Mouse (Mus musculus) cerebellum, postnatal 36 days (tissue): Measurements from ENCODE around the gene Fabp7.

Experiments used
- DNase-seq, 2 experiments: peaks; one replicate each; pipeline ENCODE4 v3.0.0; 2021 to 2022; ENCODE audit warnings: mixed read lengths in 2 of 2

Gene Fabp7

DNA sequence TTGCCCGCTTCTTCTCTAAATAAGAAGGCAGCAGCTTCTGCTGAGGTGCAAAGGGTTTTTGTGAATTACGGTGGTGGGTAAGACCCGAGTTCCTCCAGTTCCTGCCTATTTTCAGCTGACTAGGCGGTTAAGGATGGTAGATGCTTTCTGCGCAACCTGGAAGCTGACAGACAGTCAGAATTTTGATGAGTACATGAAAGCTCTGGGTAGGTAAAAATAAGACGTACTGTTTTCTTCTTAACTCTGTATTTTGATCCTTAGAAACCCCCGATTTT, at the start of gene Fabp7:
Gene Fabp7 (plus strand): TSS at position 6 of the 275 bp plus-strand sequence.
- no peak for DNase-seq

DNA sequence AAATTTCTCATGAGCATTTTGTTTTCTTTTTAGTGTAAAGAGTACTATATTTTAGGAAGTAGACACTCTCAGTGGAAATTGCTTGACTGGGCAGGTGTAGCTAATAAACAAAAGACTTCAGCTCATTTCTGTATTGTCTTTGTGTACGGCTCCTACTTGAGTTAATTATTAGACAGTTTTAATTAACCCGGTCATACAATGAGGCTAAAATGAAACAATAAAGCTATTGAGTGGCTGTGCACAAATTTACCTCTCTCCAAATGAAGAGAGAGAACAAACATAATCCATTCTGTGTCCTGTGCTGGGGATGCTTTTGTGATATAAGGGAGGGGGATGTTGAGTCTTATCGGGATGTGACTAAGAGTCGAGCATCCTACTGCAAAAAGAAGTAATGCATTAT, 43.9 kb upstream of the Fabp7 start:
- DNase-seq: no peak

DNA sequence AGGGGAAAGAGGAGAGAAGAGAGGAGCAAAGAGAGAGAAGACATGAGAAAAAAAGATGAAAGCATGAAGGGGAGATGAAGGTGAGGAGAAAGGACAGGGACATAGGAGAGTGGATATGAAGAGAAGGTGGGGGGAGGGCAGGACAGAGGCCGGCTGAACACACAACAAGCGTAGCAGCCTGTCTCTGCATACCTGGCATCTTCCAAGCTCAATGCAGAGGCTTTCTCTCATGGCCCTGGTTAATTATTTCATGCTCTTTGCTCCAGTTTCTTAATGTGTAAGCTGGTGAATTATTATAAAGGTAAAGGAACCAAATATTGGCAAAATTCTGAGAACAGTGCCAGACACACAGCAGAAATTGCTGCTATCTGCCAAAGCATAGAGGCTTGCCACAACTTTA, 43.3 kb upstream of the Fabp7 start:
- DNase-seq: no peak

DNA sequence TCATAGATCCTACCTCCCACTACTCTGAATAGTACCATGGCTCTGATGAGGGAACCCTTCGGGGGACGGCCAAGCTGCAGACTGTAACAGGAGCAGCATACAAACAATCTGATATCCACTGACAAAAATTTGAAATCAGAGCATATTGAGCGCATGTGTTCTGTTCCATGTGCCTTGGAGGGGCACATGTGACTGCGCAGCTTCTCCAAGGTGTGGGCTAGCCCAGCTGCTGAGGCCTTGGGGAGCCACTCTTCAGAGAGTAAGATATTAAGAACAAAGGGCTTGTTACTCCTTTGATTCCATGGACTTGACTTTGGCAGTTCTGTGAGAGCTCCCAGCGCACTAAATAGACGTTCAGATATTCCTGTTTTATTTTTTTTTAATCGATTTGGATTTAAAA, 41.6 kb upstream of the Fabp7 start:
- no peak for DNase-seq

DNA sequence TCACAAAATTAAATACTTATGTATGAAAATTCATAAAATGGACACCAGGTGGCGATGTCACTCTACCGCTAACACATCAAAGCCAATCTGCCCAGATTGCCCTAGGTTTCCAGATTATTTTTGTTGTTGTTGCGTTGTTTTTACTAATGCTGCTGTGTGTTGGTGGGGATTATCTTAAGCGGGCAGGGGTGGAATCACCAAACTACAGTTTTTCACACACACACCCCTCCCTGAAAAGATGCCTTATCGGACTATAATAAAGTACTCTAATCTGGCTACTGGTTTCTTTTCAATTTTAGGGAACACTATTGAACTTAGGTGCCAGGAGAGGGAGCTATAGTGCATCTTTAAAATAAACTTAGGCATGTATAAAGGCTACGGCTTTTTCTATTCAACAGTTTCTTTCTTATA, 41.1 kb upstream of the Fabp7 start:
- peak in 1 of 2 experiments; percentile 40 for DNase-seq

DNA sequence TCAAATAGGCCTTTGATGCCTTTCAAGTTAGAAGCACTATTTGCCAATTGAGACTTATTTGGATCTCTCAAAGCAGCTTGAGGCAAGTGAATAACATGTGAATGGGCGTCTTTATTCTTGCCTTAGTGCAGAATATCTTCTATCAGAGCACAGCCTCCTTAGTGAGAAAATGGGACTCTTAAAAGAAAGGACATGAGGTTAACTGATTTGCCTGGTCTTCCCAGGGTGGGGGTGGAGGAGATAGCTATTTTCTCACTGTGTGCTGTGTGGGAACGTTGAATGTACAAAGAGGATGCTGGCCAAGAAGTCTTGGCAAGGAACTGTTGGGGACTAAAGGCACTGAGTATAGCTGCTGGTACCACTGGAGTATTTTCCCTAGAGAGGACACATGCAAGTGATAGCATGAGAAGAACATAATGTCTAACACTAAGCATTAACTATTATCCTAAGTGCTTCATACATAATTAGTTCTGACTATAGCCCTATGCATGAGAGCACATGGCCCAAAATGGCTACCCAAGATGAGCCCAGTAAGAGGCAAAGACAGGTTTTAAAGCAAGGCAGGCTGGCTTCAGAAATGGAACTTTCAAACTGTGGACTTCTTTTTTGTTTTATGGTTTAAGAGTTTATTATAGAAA, 40.4 kb upstream of the Fabp7 start:
- DNase-seq: no peak

DNA sequence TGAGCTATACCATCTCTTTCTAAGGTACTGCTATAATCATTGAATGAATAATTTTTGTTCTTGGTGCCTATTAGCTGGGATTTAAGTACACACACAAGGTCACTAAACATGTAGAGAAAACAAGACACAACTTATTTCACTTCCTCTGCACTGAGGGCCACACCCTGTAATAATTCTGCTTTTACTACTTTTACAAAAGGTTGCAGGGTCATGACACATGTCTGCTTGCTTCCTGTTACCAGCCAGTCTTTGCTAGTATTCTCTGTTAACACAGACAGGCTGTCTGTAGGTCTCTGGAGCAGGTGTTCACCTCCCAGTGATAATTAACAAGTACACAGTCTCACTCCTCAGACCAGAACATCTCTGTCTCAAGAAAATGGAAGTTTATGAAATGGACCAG, 39.2 kb upstream of the Fabp7 start:
- no peak for DNase-seq

DNA sequence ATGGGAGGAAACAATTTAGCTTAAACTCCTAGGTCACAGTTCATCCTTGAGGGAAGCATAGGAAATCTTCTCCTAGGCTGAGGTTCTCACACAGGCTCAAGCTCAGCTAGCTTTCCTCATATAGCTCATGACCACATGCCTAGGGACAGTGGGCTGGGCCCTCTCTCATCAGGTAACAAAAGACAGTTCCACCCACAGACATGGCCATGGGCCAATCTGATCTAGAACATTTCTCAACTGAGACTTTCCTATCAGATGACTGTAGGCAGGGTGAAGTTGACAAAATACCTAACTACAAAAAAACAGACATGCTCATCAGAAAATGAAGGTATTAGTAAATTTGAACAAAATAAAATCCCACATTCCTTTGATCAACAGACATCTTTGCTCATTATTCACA, 37.6 kb upstream of the Fabp7 start:
- no peak for DNase-seq

DNA sequence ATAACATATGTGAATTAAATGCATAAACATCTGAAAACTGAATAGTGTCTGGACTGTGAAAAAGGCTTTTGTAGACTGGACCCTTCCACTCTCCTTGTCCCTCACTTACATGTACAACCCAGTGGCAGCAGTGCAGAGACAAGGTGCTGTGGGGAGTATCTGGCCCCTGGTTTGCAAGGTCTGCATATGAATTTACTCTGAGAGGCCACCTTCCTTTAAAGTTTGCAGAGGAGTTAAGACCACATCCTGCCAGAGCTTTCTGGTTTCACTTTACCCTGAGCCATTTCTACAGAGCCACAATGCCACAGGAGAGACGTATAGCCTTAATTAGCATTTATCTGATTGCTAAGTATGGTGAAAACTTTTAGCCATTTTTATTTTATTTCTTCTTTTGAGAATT, 31.3 kb upstream of the Fabp7 start:
- no peak for DNase-seq

DNA sequence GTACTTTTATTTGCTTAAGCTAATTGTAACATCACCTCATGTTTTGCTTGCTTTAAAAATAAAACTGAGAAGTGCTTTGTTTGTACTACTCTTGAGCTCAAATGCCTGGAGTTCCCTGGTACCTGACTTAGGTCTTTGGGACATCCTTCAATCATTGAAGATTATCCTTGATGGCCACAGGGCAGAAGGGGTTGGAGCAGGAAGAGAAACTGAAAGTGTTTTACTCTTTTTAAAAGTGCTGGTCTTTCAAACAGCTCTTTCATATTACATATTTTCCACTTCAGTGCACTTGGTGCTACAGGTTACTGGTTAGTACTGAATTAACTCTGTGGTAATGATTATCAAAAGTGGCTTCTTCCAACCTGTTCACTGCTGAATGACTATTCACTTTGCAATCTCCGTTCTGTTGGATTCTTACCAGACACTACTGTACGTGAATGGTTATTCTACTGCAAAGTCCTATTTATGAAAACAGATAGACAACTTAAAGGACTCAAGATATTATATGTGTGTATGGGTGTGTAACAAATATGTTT, 29.4 kb upstream of the Fabp7 start:
- no peak for DNase-seq

DNA sequence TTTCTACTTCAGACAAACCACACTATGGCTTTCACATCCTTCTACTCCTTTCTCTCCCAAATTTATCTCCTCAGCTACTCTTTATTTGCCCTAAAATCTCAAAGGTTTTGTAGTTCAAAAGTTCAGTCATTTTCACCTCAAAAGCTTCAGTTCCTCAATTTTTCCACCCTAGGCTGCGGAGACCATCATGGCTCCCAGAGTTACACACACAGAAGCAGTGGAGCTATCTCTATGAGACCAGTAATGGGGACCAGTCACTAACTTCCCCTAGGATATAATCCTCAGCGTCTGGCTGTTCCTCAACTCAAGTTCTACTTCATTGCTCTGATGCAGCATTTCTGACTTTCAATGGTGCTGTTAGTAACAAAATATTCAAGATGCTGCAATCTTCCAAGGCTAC, 25.7 kb upstream of the Fabp7 start:
- no peak for DNase-seq

DNA sequence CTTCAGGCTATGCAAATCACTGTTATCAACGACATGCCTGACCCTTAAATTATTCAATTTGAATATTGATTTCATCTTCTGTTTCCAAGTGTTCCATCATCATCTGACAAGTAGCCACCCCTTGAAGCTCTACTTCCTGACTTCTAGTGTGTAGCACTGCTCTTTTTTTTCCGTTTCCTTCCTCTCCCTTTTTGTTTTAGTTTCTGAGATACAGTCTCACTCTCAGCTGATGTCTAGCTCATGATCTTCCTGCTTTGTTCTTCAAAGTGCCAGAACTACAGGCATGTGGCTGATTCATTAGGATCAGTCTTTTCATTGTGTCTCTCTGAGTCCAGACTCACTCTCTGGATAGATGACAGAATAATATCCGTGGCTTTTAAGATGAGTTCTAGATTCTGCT, 24.0 kb upstream of the Fabp7 start:
- no peak for DNase-seq

DNA sequence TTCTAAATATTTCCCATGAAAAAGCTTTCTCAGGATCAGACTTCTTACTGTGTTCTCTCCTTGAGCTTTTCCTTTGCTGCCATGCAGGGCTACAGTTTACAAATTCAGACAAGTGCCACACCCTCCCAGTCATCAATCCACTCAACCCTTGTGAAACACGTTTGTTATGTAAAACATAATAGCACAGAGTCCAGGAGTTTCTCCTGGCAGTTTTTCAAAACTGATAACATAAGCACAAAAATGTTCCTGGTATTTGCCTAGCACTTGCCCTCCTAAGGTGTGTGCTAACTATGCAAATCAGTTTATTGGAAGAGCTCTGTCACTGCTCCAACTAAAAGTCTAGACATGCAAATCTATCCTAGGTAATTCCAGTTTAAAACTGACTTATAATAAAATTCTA, 21.6 kb upstream of the Fabp7 start:
- no peak for DNase-seq

DNA sequence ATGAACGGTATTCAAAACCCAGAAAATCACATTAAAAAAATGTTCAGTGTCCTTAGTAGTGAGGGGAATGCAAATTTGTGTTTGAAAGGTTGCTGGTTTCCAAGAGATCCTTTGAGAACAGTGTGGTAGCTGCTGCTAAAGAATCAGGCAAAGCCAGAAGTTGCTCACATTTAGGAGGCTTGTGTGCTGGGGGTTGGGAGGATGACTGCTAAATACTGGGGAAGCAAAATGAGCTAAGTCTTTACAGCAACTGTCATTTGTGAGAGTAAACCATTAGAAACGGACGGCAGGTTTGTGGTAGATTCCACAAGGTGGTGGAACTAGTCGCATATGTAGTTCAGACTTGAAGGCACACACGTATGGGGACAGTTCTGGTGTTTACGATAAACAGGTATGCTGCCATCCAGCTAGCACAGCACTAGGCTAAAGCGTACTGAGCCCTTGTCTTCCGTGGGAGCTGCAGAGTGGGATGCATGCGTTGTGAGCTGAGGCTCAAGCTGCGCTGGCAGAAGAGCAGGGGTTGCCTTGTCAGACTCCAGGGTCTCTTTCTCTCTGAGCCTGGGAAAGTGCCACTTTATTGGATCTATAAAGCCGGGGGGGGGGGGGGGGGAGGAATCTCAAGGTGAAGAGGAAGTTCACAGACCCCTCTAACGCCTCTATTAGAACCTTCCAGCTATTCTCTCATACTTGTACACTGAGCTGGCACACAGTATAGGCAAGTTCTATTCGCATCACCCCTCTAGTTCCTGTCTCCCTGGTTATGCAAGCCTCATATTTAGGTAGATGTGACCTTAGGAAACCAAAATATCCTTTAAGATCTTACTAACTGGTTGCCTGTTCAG, 1.2 kb upstream of the Fabp7 start:
- no peak for DNase-seq

DNA sequence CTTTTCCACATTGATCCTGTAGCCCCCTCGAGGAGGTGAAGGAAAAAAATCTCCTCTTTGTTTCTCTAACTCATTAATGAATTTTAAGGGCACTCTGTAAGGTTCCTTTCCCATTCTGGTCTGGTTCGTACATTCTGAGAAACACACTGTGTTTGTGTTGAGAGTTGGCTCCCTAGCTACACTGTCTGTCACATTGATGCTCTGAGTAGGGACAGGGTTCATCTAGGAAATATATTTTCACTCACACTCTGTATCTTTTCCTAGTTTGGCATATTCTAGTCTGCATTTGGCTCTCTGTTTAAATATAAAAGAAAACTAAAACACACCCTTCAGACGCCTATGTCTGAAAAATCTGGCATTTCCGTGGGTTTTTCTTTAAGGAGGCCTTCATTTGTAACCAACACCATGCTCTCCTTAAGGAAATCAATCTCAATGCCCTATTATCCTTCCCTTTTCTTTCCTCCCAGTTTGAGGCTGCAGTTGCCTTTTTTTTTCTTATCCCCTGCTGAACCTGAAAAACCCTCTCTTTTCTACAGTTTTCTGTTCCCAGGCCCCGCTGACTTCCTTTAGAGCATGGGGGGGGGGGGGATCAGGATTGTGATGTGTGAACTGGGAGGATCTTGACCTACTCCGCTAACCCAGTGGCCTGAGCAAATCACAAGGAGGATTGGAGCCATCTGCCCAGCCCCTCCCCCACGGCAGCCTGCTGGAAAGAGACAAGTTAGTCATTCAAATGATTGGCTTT, 378 bp upstream of the Fabp7 start:
- DNase-seq: peak; percentile 72 to 79

DNA sequence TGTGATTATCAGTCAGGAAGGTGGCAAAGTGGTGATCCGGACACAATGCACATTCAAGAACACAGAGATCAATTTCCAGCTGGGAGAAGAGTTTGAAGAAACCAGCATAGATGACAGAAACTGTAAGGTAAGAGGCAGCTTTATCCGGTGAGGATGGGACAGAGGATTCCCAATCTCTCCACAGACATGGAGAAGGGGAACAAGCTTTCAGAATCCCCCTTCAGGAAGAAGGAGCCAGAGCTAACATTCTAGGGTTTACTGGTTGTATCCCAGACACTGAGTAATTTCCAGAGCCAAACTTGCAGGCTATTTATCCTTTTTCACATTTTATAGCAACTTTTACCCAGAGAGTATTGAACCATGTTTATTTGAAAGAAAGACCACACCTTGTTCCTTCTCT, 871 bp downstream of the Fabp7 start:
- no peak for DNase-seq

DNA sequence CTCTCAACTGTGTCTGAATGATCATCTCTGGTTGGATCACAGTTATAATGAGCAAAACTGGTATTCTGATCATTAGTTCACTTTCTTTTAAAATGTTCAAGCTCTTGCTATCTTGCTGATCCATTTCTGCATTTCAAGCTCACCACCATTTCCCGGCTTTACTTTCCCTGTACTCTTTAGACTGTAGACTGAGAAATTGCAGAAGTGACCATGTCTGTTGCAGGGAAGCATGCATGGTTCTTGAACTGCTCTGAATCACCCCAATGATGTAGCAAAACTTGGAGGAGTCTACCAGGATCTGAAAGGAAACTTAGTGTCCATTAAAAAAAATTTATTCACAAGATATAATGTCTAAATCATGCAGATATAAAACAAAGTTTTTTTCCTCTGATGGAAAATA, 8.3 kb downstream of the Fabp7 start:
- DNase-seq: no peak

DNA sequence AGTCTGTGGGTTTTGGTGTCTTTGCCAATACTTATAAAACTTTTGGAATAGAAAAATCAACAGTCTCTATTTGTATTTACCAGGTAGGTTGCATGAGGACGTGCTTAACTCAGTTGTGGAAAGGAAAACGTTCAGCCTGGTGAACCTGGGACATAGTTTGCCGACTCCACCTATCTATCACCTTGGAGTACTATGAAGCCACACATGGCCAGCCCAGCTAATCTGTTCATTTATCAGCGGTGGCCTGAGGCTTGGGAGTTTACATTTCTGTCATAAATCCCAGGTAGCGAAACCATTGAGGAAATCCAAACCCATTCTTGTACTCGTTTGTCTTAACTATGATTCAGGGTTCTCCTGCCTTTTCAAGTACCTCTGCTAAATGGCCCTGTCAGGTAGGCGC, 9.3 kb downstream of the Fabp7 start, which contains the start of gene Smpdl3a:
Gene Smpdl3a (plus strand): TSS at position 318 of the 400 bp plus-strand sequence.
- no peak for DNase-seq

DNA sequence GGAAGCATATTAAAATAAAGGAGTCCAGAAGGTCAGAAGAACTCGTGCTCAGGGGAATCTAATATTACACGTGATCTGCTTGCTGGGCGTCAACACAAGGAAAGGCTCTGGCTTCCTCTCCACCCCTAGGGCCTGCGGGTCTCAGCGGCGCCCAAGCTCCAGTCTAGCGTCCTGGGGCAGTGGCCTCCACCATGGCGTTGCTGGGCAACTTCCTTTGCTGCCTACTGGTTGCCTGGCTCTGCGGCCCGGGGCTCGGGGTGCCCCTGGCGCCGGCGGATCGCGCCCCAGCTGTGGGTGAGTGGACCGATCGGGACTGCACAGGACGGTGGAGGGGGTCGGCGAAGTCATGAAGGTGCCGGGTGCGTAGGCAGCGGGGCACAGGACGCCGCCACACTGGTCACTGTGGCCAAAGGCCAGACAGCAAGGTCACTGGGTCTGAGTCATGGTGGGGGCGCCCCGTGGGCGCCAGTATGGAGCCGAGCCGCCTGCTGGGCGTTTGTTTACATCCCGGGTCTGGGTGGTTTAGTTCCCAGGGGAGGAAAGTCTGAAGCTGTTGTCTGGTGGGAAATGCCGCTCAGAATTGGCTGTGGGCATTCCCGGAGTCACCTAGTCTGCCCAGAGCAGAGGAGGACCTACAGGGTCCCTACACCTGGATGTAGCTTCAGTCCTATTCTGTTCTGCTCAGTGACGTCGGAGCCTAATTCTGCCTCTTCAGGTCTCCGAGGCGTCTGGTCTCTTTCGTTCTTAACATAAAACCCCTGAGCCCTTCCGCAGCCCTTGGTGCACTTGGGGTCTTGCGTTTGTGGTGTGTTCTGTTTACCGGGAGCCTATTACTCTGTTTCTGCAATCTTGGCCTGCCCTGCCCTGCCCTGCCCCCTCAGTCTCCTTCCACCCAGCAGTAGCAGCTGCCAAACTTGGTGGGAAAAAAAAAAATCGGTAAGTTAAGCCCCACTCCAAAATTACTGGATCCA, 10.1 kb downstream of the Fabp7 start:
- DNase-seq: peak; percentile 14 to 19

DNA sequence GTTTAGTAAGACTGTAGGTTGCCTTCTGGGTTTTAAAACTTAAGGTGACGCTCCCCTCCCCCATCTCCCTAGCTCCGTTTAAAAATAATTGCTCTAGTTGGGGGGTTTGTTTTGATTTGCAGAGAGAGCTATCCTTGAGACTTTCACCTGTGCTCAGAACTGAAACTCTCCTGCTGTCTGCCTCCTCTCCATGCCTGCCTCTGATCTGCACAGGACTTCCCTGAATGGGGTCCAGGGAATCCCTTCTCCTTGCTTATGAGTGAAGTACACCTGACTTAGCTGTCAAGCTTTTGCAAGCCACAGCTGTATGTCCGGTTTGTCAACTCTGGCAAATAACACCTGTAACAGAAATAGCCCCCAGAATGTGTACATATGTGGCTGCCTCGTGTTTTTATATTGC, 10.9 kb downstream of the Fabp7 start:
- DNase-seq: no peak

DNA sequence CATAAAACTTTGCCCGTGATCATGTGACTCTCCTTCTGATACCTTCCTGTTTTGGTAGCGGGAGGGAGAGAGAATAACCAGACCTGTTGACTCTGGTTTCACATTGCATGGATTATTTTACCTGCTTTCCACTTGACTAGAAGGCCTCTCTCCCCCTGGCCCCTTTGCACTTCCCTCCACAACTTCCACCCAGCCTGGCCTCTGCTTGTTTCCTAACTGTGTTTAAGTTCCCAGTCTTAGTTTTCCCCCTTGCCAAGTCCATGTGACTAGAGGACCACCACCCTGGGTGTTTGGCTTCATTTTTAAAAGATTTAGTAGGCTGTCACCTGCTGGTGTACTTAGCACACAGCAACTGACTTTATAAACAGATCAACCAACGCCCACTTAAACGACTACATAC, 11.4 kb downstream of the Fabp7 start:
- peak in 1 of 2 experiments; percentile 6 for DNase-seq

DNA sequence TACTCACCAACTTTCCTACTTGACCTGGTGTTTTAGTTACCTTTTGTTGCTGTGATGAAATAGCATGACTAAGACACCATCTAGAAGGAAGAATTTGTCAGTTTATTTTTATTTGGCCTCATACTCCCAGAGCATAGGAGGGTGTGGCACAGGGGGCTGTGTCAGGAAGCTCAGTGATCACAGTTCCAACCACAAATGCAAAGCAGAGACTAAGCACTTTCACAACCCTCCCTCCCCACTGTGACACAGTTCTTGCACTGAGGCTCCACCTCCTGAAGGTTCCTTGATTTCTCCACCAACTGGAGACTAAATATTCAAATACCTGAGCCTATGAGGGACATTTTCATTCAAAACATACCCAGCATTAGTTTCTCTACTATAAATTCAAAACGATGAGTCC, 14.8 kb downstream of the Fabp7 start:
- no peak for DNase-seq

DNA sequence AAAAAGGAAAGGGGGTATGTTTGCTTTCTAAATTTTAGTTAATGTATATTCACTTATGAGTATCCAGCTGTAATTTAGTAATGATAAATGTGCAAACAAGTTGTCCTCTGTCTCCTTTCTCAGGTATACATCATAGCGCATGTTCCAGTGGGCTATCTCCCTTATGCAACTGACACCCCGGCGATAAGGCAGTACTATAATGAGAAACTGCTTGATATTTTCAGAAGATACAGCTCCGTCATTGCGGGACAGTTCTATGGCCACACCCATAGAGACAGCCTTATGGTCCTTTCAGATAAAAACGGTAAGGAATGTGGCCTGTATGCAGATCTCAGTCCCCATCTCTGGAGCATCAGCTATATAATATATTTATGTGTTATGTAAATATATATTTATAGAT, 23.1 kb downstream of the Fabp7 start:
- no peak for DNase-seq
